Mouse (Mus musculus): ENCODE measurements around the gene Smyd3. TPM values are rescaled to one million over a fixed set of nuclear protein-coding genes. Genes with fewer than 3 reads are reported as not detected.

Gene Smyd3
- 2.3 and 2.6 TPM in 2 replicates for polyA plus RNA-seq (2012; ENCODE audit: low replicate concordance)

GRCm38 (mm10) chr1:179517713-179518465 is at the start of gene Smyd3:
Gene Smyd3, minus strand, starts transcription at chr1:179518041.

DNA sequence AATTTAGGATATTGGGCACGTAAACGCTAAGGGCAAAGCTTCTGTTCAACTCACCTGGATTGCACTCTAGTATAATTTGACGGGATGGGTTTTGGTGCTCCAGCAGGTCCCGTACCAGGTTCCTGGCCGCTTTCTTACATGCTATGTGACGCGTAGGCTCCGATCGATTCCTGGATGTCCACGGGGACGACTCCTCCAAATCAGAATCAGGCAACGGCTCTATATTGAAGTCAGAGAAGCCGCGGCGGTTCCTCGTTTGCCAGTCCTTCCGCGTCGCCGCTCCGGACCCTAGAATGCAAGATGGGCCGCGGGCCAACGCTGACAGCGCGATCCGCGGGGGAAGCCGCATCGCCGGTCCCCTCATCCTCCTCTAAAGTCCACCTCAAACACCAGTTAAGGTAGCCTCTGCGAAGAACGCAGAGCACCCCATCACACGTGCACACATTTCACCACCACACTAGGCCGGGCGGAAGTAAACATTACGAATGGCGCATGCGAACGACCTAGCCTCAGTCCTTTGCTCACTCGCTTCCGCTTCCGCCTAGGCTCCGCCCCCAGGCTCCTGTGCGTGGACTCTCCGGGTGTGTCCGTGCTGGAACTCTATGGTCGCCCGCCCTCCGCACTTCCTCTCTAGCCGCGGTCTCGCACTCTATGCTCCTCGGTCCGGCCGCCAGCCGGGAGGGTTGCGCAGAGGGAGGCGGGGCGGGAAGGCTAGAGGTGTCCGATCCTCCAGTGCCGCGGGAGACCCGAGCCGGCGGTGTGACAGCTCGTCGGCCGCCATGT is 28.1 kb upstream of the Smyd3 start, which contains the start of the genes Tfb2m and Cnst:
Gene Tfb2m, minus strand, starts transcription at position 500 of the 783 bp plus-strand sequence.
Gene Cnst, plus strand, starts transcription at position 603 of the 783 bp plus-strand sequence.

Other genes starting within 250 kb of the Smyd3 start
- gene Tfb2m, start 28.2 kb upstream of the Smyd3 start, polyA plus RNA-seq (2012; ENCODE audit: low replicate concordance): 8.2 and 13.3 TPM in 2 replicates
- gene Cnst, start 28.3 kb upstream of the Smyd3 start, polyA plus RNA-seq (2012; ENCODE audit: low replicate concordance): 12.5 and 19.1 TPM in 2 replicates
- 0.96 and 0.99 TPM in 2 replicates for gene Sccpdh, start 150.2 kb upstream of the Smyd3 start, polyA plus RNA-seq (2012; ENCODE audit: low replicate concordance)
- gene Kif28, start 227.2 kb upstream of the Smyd3 start, polyA plus RNA-seq (2012; ENCODE audit: low replicate concordance): not detected in 2 replicates

Data from hematopoietic multipotent progenitor cell, adult 10-12 weeks (in vitro differentiated cells).